In the genomic region with DNA sequence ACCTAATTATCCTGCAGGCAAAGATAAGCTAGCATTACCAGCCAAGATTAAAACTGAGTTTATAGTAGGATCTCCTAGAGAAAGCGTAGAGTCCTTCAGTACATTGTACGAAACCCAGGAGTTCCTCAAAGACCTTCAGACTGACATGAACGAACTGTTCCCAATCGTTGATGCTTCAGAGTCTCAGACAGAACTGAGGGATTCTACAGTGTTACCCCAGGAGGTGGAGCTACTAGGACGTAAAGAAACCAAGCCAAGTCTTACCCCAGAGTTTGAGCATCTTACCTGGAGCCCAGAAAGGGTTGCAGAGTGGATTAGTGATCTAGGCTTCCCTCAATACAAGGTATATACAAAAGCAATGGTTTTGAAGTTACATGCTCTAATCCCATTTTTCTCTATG, we compare ENCODE assay signal across 15 mouse cellular contexts.
"Had no signal": no experiment of that assay in that cellular context is flagged by ENCODE, and none has a peak within 500 bp of the region (broad histone marks: within the 10 kb centered on the region; RNA-seq: fewer than 3 reads in every experiment).

No protein-coding gene starts in this region.

- H3K27me3 ChIP-seq: lung, embryonic 15.5 days; megakaryocyte, embryonic 14.5 days; midbrain, embryonic 12.5 days; neural tube, embryonic 13.5 days had no signal

- DNase-seq: kidney, adult 18-20 months; kidney, postnatal 14 days; lung, postnatal 14 days; retina, postnatal 1 day; thymus, adult 2 months; thymus, postnatal 36 days had no signal

- H3K36me3 ChIP-seq: limb, embryonic 10.5 days; liver, embryonic 12.5 days; lung, embryonic 15.5 days; midbrain, embryonic 12.5 days; neural tube, embryonic 13.5 days had no signal

- H3K27ac ChIP-seq: left cerebral cortex, adult 2 months; limb, embryonic 10.5 days; liver, embryonic 12.5 days; lung, embryonic 15.5 days; macrophage; midbrain, embryonic 12.5 days; neural tube, embryonic 13.5 days had no signal

- H3K9me3 ChIP-seq: limb, embryonic 10.5 days; liver, embryonic 12.5 days; lung, embryonic 15.5 days; megakaryocyte, embryonic 14.5 days; midbrain, embryonic 12.5 days; neural tube, embryonic 13.5 days had no signal

- H3K4me2 ChIP-seq: liver, embryonic 12.5 days; lung, embryonic 15.5 days; midbrain, embryonic 12.5 days; neural tube, embryonic 13.5 days had no signal

- H3K4me3 ChIP-seq: left cerebral cortex, adult 2 months; limb, embryonic 10.5 days; liver, embryonic 12.5 days; lung, embryonic 15.5 days; megakaryocyte, embryonic 14.5 days; midbrain, embryonic 12.5 days; neural tube, embryonic 13.5 days had no signal

- ATAC-seq: liver, embryonic 12.5 days; midbrain, embryonic 16.5 days had no signal

- H3K9ac ChIP-seq: liver, embryonic 12.5 days; lung, embryonic 15.5 days; midbrain, embryonic 12.5 days; neural tube, embryonic 13.5 days had no signal
